Mouse (Mus musculus): ENCODE data around the gene Atg9b.
"Not testable (repeated sequence)": the region's sequence is repeated elsewhere in the genome, so short reads cannot be mapped to it uniquely, and the experiment has no call there.

Gene Atg9b

DNA sequence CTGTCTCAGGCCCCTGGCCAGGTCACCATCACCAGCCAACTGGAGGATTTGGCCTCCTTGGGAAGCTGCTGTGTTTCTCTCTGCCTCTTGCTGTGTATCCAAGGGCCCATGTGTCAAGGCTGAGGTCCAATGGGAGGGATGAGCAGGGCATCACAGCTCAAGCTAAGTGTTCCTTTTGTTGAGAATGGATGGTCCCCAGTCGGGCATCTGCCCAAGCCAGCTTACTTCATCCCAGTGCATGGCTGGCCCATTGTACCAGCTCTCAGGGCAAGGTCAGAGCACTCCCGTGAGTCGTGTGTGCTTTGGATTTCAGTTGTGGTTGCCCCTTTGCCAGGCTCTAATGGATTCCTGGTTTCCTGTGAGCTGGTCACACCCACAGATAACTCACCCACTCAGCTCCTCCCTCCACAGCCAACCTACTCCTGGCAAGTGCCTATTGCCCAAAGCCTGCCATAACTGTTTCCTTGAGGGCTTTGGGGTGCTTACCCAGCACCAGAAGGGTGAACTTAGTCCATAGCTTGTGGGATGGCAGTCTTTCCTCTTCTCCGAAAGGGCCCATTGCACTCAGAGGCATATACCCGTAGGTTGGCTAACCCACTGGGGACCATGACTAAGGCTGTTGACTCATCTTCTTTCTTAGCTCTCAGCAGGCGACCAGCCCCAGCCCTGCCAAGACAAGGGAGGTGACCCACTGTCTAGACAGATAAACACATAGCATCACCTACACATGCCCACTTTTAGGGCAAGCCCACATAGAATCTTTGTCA lies 12.8 kb upstream of the Atg9b start:
- peak; percentile 63 for DNase-seq (ENCODE audit: low spot score)

GRCm38 (mm10) chr5:24401969-24402368 lies 10.0 kb upstream of the Atg9b start:
- peak; percentile 67 for DNase-seq (ENCODE audit: low spot score)

GRCm38 (mm10) chr5:24400911-24401605 lies 9.1 kb upstream of the Atg9b start:
- no peak for DNase-seq (ENCODE audit: low spot score)

DNA sequence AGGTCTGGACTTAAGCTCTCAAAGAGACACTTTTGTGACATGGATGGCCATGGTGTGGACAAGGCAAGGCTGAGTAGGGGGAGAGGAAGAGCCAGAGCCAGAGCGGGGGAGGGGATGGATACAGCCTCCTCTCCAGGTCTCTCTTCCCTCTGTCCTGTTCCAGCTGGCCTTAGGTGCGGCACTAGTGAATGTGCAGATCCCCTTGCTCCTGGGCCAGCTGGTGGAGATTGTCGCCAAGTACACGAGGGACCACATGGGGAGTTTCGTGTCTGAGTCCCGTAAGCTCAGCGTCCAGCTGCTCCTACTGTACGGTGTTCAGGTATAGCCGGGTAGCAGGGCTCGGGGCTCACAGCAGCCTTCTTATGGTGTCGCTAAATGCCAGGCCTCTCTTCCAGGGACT lies 8.4 kb upstream of the Atg9b start:
- DNase-seq (ENCODE audit: low spot score) = no peak

- DNase-seq (ENCODE audit: low spot score) = no peak
Measured at GRCm38 (mm10) chr5:24399686-24400085, 7.7 kb upstream of the Atg9b start.

- not testable (repeated sequence) for DNase-seq (ENCODE audit: low spot score)
Measured at GRCm38 (mm10) chr5:24396254-24396653, 4.3 kb upstream of the Atg9b start.

DNA sequence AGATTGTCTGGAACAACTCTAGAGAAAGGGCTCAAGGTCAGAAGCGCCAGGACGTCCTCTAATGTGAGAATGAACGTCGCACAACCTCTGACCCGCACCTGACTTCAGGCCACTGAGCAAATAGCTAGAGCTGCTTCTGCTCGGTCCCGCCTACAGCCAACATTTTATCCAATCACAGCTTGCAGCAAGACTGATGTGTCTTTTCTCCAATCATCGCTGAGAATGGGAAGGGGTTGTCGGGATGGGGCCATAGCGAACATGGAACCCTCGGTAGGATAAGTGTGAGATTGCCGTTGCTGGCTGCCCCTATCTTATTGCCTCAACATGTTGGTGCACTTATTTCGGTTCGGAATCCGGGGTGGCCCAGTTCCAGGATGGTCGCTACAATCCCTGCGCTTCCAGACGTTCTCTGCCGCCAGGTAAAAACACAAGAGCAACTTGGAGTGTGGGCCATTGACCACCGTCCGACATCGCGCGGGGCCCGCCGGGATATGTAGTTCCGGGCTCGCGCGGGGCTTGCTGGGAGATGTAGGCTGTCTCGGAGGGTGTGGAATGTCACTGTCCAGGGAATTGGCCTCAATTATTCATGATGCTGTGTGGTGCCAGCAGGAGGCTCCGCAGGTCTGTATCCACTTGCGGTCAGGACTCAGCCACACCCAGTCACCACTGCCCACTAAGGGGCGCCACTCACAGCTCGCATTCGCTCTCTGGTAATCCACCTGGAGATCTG lies 2.4 kb upstream of the Atg9b start:
- DNase-seq (ENCODE audit: low spot score) = peak; percentile 97

DNA sequence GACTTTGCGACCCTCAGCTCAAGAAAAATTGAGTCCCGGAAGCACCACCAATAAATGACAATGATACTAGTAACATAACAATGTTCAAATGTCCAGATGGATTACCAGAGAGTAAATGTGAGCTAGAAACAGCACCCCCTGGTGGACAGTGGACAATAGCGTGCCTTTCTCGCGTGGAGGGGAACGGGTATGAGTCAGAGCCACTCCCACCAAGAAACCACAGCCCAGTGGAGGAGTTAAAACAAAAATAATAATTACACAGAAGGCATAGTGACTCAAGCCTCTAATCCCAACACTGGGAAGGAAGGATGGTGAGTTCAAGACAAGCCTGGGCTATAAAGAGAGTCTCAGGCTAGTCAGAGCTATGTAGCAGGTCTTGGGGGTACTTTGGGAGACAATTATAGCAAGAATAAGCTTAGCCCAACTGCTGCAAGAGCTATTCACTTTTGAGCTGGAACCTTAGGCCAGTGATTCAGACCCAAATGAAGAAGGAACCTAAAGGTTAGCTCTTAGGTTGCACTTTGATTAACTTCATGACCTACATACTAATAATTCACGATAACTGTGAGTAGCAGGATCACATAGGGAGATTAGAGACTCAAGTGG lies 1.6 kb upstream of the Atg9b start, which contains the start of gene Abcb8:
Gene Abcb8, plus strand, starts transcription at position 272 of the 606 bp plus-strand sequence.
- peak; percentile 90 for DNase-seq (ENCODE audit: low spot score)

GRCm38 (mm10) chr5:24392724-24393123 lies 781 bp upstream of the Atg9b start:
- peak; percentile 53 for DNase-seq (ENCODE audit: low spot score)

DNA sequence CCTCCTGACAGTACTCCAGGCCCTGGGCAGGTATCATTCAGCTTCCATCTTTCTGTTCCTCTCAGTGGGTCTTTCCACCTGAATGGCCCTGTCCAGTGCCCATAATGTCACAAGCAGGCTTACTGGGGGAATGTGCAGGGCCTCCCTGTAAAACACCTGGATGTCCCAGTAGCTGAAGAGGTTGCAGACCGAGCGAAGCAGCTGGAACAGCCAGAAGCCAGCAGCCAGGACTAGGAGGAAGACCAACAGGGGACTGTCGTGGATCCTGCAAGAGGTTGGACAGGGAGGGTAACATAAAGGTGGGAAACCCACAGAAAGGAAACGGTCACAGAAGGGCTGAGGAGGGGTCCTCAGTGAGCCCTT lies 2.3 kb downstream of the Atg9b start:
- no peak for DNase-seq (ENCODE audit: low spot score)

DNA sequence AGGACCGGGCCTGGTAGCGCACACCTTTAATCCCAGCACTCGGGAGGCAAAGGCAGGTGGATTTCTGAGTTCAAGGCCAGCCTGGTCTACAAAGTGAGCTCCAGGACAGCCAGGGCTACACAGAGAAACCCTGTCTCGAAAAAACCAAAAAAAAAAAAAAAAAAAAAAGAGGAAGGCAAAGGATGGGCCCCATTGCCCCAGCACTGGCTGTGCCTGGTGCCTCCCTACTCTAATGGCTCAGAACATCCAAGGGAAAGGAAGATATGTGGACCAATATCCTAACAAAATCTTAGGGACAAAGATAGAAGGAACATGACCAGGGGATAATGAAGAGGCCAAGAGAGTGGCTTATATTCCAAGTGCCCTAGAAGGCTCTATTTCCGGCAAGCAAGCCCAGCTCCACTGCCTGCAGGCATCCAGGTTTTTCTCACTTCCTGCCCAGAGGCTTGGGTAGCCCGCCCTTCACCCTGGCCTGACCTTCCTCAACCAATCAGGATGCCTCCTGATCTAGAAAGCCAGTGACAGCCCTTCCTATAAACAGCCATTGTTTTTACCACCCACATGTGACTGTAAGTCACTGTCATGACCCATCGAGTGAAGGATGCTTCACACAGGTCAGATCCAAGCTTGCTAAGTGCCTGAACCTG lies 2.8 kb downstream of the Atg9b start:
- peak; percentile 88 for DNase-seq (ENCODE audit: low spot score)

DNA sequence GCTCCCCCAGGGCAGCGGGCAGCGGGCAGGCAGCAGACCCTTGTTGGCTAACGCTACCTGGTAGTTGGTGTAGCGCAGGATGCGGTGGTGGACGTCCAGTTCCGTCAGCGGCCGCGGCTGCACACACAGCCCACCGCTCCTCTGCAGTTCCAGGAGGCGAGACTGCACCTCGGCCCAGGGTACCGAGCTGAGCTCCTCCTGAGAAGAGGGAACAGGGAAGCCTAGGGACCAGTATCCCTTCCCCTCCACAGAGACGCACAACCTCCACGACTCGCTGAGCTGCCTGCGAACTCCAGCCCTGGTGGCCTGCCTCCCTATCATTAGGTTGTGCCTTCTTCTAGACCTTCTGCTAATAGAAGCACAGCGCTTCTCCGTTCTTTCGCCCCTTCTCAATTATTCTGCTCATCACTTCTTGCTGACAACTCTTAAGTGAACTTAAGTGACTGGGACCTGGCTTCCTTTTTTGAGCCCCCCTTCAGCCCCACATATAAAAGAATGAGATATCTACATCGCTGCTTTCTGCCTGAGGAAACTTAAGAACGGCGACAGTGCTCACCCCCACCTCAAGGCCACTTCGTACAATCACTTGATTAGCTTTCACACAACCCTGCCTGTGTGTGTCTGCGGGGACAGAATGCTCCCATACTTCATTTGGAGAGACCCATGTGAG lies 3.6 kb downstream of the Atg9b start:
- no peak for DNase-seq (ENCODE audit: low spot score)

GRCm38 (mm10) chr5:24387264-24388241 lies 4.4 kb downstream of the Atg9b start:
- DNase-seq (ENCODE audit: low spot score) = peak; percentile 89

DNA sequence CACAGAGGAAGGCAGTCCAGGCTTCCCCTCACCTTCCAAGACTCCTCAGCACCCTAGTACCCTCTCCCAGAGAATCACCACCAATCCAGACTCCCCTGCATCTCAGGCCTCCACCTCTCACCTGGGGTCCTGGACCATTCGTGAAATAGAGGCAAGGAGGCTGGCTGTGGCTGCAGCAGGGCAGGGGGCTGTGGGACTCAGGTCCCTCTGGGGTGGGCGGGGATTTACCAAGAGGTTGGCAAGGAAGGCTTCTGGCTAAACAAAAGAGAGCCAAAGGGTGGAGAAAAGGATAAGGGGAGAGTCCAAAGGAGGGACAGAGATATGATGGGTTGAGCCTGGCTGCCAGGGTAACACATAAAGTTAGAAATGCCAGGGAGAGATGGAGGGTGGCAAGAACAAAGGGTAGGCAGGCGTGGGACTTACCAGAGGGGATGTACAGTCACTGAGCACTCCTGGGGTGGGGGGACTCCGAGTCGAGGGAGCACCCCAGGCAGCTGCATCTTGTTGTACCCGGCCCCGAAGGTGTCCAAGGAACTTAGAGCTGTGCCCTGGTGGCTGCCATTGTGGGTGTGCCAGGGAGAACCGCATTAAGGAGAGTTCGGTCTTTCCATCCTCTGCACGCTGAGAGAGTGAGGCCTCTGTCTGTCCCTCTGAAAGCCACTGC lies 5.9 kb downstream of the Atg9b start:
- DNase-seq (ENCODE audit: low spot score) = no peak

DNA sequence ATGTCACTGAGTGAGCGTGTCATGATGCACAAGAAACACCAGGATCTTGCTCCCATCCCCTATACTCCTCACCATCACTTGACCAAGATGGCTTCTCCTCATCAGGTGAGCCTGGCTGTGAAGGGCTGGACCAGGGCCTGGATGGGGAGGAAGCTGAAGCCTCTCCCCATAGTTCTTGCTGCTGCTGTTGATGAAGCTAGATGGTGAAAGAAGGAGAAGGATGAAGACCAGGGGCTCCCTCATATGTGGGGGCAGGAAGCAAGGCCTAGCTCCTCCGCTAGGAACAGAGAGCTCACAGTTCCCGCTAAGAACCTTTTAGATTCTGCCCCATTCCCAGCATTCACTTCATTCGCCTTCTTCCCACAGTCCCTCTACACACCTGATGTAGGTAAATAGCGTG lies 6.6 kb downstream of the Atg9b start:
- DNase-seq (ENCODE audit: low spot score) = no peak

DNA sequence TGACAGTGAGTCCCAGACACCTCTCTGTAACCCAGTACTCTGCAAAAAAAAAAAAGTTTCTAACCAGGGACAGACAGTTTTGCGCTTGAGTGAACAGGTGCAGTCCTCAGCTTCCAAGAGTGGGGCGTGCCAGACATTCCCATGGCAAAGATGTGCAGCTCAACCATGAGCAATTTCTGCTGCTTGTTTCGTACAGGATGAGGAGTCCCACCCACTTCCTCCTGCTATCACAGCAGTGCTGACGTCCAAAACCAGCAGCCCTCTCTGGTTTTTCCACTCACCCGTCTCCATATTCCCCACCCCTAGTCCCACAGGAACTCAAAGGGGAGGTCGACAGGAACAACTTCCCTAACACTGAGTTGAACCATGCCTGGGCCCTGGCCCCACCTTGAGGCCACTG lies 7.5 kb downstream of the Atg9b start:
- no peak for DNase-seq (ENCODE audit: low spot score)

- DNase-seq (ENCODE audit: low spot score) = peak; percentile 97
Measured at GRCm38 (mm10) chr5:24383026-24383859, 8.7 kb downstream of the Atg9b start.

DNA sequence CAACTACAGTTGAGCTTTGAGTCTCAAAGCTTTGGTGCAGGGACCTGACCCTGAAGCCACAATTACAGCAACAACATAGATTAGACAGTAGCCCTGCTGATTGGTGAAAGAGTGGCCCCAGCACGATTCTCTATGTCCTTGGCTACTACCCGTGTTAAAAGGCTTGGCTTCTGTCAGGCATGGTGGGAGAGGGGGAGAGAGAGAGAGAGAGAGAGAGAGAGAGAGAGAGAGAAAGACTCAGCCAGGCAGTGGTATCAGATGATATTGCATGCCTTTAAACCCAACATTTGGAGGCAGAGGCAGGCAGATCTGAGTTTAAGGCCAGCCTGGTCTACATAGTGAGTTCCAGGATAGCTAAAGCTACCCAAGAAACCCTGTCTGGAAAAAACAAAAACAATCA lies 10.0 kb downstream of the Atg9b start:
- DNase-seq (ENCODE audit: low spot score) = no peak

- DNase-seq (ENCODE audit: low spot score) = no peak
Measured at GRCm38 (mm10) chr5:24381486-24381885, 10.5 kb downstream of the Atg9b start.

All from MN1 (cell line).